In the genomic region with DNA sequence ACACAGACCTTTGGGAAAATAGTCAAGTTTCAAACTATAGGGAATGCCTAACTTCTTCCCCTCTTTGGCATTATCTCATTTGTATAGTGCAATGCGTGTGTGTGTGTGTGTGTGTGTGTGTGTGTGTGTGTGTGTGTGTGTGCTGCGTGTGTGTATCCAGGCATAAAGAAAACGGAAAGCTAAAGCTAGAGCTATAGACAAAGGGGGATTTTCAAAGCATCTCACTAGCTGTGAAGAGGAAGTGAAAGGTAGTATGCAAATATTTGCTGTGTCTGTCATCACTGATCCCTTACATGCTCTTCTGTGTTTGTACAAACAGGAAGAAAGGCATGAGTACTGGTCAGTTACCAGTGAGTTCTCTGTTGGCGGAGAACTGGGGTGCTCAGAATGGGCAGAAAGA, we compare ENCODE assay signal across 23 mouse cellular contexts. TPM values are rescaled to one million over a fixed set of nuclear protein-coding genes. Genes with fewer than 3 reads are reported as not detected.
DNase-seq lines count a peak whose midpoint lies in the region; ATAC-seq lines count a peak whose summit lies in the region.
"Had no signal": no experiment of that assay in that cellular context is flagged by ENCODE, and none has a peak within 500 bp of the region (broad histone marks: within the 10 kb centered on the region; RNA-seq: fewer than 3 reads in every experiment).

No protein-coding gene starts in this region.

- ATAC-seq in megakaryocyte progenitor cell, adult 5-6 weeks (replicated peaks; ENCODE audit: poor library complexity) = peak; percentile 69
- ATAC-seq: forebrain, postnatal 0 days; hindbrain, embryonic 16.5 days; midbrain, embryonic 16.5 days had no signal

- intact Hi-C loops in left cerebral cortex, postnatal 14 days (cut with DNase I) = no loop called here

- DNase-seq in lung, postnatal 25 days (ENCODE audit: low spot score) = peak; percentile 19
- no peak for DNase-seq in lung, postnatal 14 days
- DNase-seq in A20 (ENCODE audit: low read depth, low spot score) = peak; percentile 88
- peak; percentile 72 to 75 for DNase-seq in B cell, adult 2 months
- no peak for DNase-seq in kidney, adult 11 months
- no peak for DNase-seq in cerebellum, adult 8-10 months
- DNase-seq in left cerebral cortex, postnatal 14 days (ENCODE audit: low spot score in 2 of 2) = no peak
- DNase-seq: adrenal gland, postnatal 14 days; cerebellum, adult 11-12 months; cerebellum, postnatal 10 days; forebrain, postnatal 0 days; gastrocnemius, postnatal 14 days; heart, adult 11 months; kidney, adult 8-10 months; kidney, postnatal 10 days; layer of hippocampus, postnatal 36 days; lung, embryonic 14.5 days; thymus, postnatal 14 days had no signal

RNA-seq across cellular contexts. Expression of gene Slc28a3, which starts 58.8 kb away (rescaled TPM):
- total RNA-seq in megakaryocyte progenitor cell, adult 5-6 weeks (2015) = not detected in 2 replicates
- not detected in 2 replicates for total RNA-seq in megakaryocyte progenitor cell, adult 5-6 weeks (2017)
- total RNA-seq in left cerebral cortex, postnatal 14 days (2021) = under 1 TPM; 0.15 to 0.21 TPM
- total RNA-seq: adrenal gland, postnatal 14 days; gastrocnemius, postnatal 14 days; heart, postnatal 25 days; MEL had no signal

Comparison
In these comparisons a context has a peak if more than half of its experiments do, and no peak if none do; other contexts are left out.
1. DNase-seq: peak in lung, postnatal 25 days (single experiment), A20 (single experiment) and B cell, adult 2 months (2 of 2); none in lung, postnatal 14 days (single experiment), kidney, adult 11 months (single experiment), cerebellum, adult 8-10 months (single experiment) and left cerebral cortex, postnatal 14 days (0 of 2).